Mouse (Mus musculus): ENCODE data around the gene Misp.

DNA sequence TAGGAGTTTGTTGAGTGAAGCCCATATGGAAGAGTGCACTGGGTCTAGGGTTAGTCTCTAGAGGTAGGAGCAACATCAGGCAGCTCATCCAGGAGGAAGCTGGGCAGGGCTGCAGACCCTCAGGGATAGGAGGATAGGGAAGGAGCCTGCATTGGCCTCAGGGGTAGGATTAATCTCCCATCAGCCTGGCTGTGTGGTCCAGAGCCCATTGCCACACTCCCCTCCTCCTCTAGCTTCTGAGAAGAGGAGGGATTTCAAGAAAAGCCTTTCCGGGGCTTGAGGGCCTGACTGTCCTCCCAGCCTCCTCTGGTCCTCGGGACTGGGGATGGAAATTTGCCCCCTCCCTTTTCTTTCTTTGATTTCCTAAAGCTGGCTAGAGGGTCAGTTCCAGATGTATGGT, 41.6 kb upstream of the Misp start:
- no peak for TF ChIP-seq POLR2A (IDR thresholded peaks at IDR 0.05; ENCODE audit: extremely low read depth, insufficient read depth, low read length)
- no peak for TF ChIP-seq CTCF (IDR thresholded peaks at IDR 0.05; ENCODE audit: low read depth, low read length)

Measured in liver, adult 2 months (tissue).